Mouse (Mus musculus) gastrocnemius, postnatal 25 days (tissue): Measurements from ENCODE around the gene Defb21. TPM values are rescaled to one million over a fixed set of nuclear protein-coding genes. Genes with fewer than 3 reads are reported as not detected.

Experiments
- DNase-seq: peaks from one replicate; pipeline ENCODE4 v3.0.0; 2022
- long read RNA-seq, 2 experiments: library from polyadenylated mRNA; stranded (forward); transcript quantifications; one replicate each; pipeline ENCODE4 v2.0.0; 2021
- total RNA-seq, 2 experiments: library from RNA; stranded (reverse); gene quantifications; 1 replicate in 1 of 2; 2 replicates in 1 of 2; pipeline ENCODE4 v1.2.3; 2021

Gene Defb21
- not detected for total RNA-seq
- long read RNA-seq, experiment 1 = 0 reads
- long read RNA-seq, experiment 2 = 0 reads

GRCm38 (mm10) chr2:152572114-152572794, at the start of gene Defb21:
Defb21 (plus strand) TSS chr2:152572744.
- no peak for DNase-seq

DNA sequence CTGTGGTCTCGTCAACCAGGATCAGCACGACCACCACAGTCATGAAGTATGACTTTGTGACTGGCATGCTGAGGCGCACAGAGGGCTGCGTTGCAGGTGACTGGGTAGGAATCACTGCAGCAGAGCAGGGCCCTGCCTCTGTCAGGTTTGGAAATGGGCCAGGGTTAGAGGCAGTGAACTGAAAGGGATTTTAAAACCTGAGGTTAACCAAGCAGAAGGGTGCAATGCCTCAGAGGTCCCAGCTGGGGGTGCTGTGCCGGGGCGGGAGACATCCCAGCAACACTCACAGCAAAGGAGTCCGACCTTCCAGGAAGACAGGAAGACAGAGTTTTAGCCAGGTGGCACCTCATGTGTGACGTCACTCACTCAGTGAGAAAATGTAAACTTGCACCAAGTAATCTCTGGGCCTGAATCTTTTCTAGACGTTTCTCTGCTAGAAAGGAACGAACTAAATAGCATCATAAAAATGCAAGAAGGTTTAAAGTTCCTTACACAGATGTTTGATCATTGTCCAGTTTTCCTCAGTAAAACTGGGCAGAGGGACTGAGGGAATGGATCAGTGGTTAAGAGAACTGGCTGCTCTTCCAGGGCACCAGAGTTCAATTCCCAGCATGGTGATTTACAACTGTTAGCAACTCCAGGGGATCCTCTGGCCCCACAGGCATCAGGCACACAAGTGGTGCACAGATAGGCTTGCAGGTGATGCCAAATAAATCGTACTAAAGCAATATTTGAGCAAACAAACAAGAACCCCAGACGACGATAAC, 32.4 kb upstream of the Defb21 start, which contains the start of gene Defb29:
Defb29 (minus strand) TSS at position 155 of the 767 bp plus-strand sequence.
- DNase-seq = no peak

DNA sequence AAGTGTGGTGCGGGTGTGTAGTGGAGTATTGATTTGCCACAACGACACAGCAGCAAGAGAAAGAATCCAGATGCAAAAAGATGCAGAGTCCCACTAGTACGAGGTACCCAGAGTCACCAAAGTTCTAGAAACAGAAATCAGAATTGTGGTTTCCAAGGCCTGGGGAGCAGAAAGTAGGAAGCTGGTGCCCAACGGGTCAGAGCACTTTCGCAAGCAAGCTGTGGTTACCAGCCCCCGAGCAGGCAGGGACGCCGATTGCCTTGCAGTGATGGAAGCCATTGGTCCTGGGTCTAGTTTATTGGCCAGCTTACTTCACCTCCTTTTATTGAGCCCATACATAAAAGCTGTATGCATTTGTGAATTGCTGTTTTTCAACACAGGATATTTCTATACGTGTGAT, 30.6 kb upstream of the Defb21 start:
- DNase-seq = no peak

DNA sequence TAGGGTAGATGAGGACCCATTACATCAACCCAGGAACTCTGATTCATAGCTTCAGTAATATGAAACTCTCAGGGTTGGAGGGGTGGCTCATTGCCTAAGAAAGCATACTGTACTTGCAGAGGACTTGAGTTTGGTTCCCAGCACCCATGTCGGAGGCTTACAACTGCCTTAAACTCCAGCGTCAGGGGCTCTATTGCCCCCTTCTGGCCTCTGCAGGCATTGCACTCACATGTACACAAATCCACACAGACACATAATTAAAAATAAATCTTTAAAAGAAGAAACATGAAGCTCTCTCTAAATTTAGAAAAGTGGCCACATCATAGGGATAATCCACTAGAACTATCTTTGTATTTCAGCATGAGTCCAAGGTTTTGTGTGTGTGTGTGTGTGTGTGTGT, 29.6 kb upstream of the Defb21 start:
- no peak for DNase-seq

DNA sequence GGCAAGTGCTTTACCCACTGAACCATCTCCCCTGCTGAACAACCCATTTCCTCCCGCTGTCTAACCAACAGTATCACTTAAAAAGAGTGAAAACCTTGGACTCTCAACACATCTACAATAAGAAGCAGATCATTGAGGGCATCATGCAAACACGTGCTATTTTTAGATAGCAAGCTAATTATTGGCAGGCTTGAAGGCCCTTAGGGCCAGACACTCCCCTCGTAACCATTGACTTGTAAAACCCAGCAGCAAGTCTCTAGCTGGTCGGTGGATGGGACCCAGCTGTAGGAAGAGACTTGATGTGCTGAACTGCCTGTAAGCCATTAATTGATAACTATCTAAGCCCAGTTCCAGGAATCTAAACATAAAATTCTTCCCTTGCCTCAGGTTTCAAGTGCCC, 29.1 kb upstream of the Defb21 start:
- no peak for DNase-seq

DNA sequence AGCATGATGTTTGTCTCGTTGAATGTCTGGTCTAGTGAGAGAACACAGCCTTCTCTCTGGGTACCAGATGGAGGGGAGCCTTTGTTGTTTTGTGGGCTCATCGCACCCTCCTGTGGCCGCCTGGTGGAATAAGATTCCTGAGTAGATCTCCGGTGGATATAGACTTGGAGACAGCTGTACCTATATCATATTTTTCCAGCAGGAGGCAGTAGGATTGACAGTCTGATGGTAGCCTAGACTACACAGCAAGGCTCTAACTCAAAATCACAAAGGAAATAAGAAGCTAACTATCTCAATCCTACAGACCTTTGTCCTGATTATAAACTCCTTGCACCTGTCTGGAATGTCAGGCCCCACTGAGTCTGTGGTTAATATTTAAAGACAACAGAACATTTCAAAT, 27.9 kb upstream of the Defb21 start:
- no peak for DNase-seq

- no peak for DNase-seq
Observed at GRCm38 (mm10) chr2:152548124-152548523, 24.4 kb upstream of the Defb21 start.

DNA sequence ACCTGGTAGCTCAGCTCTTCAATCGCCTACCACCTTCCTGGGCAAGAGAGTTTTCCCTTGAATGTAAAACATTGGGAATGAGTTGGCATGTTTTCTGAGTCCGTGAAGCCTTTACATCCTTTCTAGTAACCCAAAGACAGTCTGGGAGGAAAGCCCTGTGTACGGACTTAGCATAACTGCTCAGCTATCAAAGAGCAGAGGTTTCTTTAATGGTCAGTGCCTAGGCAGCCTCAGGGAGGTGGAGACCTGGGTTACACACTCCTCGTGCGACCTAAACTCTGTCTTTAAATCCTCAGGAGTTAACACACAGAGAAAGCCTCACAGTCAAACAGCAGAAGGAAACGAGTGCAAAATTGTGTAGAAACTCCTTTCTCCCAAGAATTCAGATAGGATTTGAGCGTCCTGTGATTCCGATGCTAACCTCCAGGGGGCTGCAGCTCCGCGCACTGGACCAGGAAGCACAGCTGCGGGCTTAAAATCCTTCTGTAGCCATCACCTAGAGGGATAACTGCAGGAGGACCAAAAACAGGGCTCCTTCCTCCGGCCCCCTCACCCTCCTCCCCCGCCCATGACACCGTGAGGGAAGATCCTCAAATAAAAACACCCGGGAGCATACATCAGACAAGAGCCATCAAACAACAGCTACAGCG, 18.6 kb upstream of the Defb21 start:
- DNase-seq = no peak

- DNase-seq = no peak
Observed at GRCm38 (mm10) chr2:152556655-152557054, 15.9 kb upstream of the Defb21 start.

GRCm38 (mm10) chr2:152569038-152569437, 3.5 kb upstream of the Defb21 start, which contains the start of gene Gm17416:
Gm17416 (plus strand) TSS chr2:152569338.
- DNase-seq = no peak

- no peak for DNase-seq
Observed at GRCm38 (mm10) chr2:152569881-152570280, 2.7 kb upstream of the Defb21 start.

GRCm38 (mm10) chr2:152570313-152570712, 2.2 kb upstream of the Defb21 start:
- no peak for DNase-seq

DNA sequence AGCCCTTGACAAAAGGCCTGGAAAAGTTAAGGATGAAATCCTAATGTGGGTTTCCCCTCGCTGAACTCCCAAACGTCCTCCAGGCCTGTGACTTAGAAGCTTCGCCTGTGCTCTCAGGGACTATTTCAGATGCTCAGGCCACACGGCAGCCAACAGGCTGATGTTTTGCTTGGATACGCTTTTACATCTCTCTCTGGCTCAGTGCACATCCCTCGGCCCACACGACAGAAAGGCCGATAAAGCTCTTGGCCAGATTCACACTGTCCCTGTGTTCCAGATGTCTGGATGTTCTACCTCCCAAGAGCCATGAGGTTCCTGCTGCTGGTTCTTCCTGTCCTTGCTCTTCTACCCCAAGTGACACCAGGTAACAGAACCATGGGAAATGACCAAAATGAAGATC, 940 bp downstream of the Defb21 start:
- DNase-seq = no peak

- no peak for DNase-seq
Observed at GRCm38 (mm10) chr2:152580107-152580506, 7.6 kb downstream of the Defb21 start, which contains the start of gene Defb19. Defb19 (minus strand) TSS chr2:152580312.

GRCm38 (mm10) chr2:152580612-152581011, 8.1 kb downstream of the Defb21 start:
- no peak for DNase-seq

DNA sequence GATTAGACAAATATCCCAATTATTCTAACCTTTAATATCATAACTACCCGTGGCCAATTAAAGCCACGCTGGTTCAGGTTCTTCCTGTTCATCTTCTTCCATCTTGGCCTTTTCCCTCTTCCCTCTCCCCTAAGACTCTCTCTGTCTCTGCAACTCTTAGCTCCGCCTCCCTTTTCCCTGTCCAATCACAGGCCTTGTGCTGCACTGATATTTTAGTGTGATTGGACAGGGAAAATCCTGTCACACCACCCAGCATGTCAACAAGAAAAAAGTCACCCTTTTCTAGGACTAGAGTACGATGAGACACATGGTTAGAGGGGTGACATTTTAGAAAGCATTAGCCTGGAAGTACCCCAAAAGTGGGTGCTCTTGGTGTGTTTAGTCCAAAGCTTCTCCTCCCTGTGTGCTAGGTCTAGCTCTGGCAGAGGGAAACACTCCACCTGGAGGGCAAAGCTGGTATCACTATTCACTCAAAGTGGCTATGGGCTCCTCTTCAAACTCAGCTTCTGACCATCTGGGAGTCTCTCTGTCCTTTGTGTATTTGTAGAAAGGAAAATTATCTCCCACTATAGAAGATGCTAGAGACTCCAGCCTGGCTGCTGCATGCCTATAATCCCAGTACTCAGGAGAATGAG, 14.5 kb downstream of the Defb21 start:
- no peak for DNase-seq

- no peak for DNase-seq
Observed at GRCm38 (mm10) chr2:152588450-152588849, 15.9 kb downstream of the Defb21 start.

- no peak for DNase-seq
Observed at GRCm38 (mm10) chr2:152589021-152589420, 16.5 kb downstream of the Defb21 start.

DNA sequence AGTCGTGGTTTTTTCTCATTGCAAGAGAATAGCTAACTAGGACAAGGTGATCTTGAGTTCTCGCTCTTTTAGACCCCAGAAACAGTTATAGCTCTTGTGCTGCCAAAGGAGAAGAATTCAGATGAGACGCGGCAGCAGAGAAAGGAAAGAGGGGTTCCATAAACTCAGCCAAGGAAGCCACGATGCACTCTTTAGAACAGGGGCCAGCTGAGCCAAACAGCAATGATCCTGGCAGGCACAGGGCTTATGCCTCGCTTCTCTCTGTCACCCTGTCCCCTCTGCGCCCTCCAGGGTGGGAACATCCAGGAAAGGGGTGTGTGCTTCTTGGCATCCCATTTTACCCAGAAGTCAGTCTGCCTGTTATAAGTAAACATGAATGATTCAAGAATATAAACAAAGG, 26.8 kb downstream of the Defb21 start, which contains the start of gene Defb45:
Defb45 (minus strand) TSS at position 101 of the 400 bp plus-strand sequence.
- no peak for DNase-seq

DNA sequence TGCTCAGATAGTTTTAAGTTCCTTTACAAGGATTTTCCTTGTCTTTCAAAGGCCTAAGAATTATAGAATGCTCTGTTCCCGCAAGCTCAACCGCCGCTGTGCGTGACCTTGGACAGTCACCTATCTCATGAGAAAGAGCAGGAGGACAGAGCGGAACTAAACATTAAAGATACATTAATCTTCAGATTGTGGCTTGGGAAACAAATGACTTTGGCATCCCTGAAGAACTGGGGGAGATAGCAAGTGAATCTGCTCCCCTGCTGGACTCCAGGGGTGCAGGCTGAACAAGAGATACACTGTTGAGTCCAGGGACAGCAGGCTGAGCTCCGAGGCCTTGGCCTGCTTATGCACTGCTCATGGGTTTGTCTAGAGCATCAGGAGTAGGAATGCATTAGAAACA, 27.5 kb downstream of the Defb21 start:
- DNase-seq = no peak

GRCm38 (mm10) chr2:152601275-152601960, 28.9 kb downstream of the Defb21 start:
- no peak for DNase-seq

DNA sequence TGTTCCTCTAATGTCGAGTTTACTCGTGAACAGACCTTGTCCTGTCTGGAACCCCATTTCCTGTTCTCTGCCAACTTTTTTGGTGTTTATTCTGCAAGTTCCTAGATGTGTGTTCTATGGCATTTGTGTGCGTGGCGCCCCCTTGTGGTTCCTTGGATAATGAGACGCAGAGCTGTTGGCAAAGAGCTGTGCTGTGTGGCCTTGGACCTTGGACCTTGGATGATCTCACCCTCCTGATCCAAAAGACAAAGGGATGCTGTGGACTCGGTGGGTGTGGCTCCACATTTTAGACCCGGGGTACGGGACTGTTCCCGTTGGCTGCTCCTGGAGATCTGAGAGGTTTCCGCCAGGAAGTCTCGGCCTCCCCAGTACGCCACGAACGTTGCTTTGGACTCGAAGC, 31.5 kb downstream of the Defb21 start, which contains the start of gene Defb36:
Defb36 (plus strand) TSS at position 271 of the 400 bp plus-strand sequence.
- no peak for DNase-seq
